Mouse (Mus musculus) lung, postnatal 0 days (tissue): ENCODE results near the gene Nfkbia.

Source experiments
- CTCF ChIP-seq: IDR thresholded peaks from 2 replicates; pipeline ENCODE4 v1.5.1; 2016; ENCODE audit warnings: antibody characterized with exemption, mild to moderate bottlenecking
- EP300 ChIP-seq: IDR thresholded peaks from 2 replicates; pipeline ENCODE4 v1.6.1; 2016; ENCODE audit warnings: antibody characterized with exemption, mild to moderate bottlenecking, control low read depth

DNA sequence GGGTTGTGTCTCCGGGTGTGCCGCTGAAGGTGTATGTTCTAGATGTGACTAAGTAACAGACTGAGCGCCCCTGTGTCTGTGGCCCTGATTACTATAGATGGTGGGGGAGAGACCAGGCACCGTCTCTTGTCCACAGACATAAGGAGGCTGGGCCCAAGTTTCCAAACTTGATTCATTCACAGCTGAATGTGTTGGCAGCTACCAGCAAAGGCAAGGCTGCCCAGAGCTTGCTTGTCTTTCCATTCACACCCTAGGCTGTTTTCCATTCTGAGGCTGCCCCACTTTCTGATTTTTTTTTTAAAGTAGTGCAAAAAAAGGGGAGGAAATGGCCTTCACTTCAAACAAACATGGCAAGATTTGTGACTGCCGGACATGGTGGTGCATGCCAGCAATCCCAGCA is 35.6 kb downstream of the Nfkbia start:
- TF ChIP-seq CTCF (no peak), EP300 (no peak)
